Mouse (Mus musculus): ENCODE results near the gene Pdha2.

- no peak for TF ChIP-seq TAL1 (IDR thresholded peaks at IDR 0.05; ENCODE audit: low read length)
- TF ChIP-seq GATA1 (IDR thresholded peaks at IDR 0.05; ENCODE audit: low read length) = no peak
These were observed 10.2 kb upstream of the Pdha2 start for GRCm38 (mm10) chr3:141222339-141222738.

Measured in erythroblast, embryonic 14.5 days (primary cell).